Mouse (Mus musculus): Measurements from ENCODE around the gene Gm4312.
"Not testable (repeated sequence)": the region's sequence is repeated elsewhere in the genome, so short reads cannot be mapped to it uniquely, and the experiment has no call there.

GRCm38 (mm10) chr10:100402301-100402700, 19.9 kb upstream of the Gm4312 start:
- not testable (repeated sequence) for TF ChIP-seq POLR2A (IDR thresholded peaks at IDR 0.05; ENCODE audit: low read depth, low read length); CTCF (IDR thresholded peaks at IDR 0.05; ENCODE audit: extremely low read depth, insufficient read length, insufficient replicate concordance, low read depth, low read length)

All from small intestine, adult 2 months (tissue).